Mouse (Mus musculus): Measurements from ENCODE around the gene Nop9. TPM values are rescaled to one million over a fixed set of nuclear protein-coding genes. Genes with fewer than 3 reads are reported as not detected.
A peak's percentile ranks its signal among the peaks of the same experiment; 100 is the strongest.

Gene Nop9
- total and polyA plus RNA-seq, 2 experiments from 2014 or later = 17.3 to 30.4 TPM

GRCm38 (mm10) chr14:55787731-55788130, 42.2 kb downstream of the Nop9 start:
- no peak for DNase-seq (ENCODE audit: low spot score)
- H3K4me1 ChIP-seq (ENCODE audit: insufficient read depth, low read length) = 0 out of 2 replicates have a peak, but pooled peaks cover 2% of the 10 kb centered on the region

GRCm38 (mm10) chr14:55788256-55789050, 43.0 kb downstream of the Nop9 start, which contains the start of gene Ripk3:
Gene Ripk3 (minus strand): TSS chr14:55788865.
- 6% methylated on average over 40 of the region's 40 CpGs for WGBS
- H3K27me3 ChIP-seq (ENCODE audit: insufficient read depth, low read length) = peaks cover 56% of the 10 kb centered on the region
- ATAC-seq (ENCODE audit: low FRiP score) (no peak), DNase-seq (ENCODE audit: low spot score) (no peak)
- H3K4me2 ChIP-seq (ENCODE audit: low read depth, low read length, poor library complexity, severe bottlenecking) = peak within 1 kb of the TSS; percentile 33
- peak within 1 kb of the TSS; percentile 23; the same call in 1 of the 2 replicates for H3K4me3 ChIP-seq (ENCODE audit: low read depth, low read length)
- H3K27ac ChIP-seq (ENCODE audit: low read depth, low read length) = no peak within 1 kb of the TSS
- no peak within 1 kb of the TSS for H3K9ac ChIP-seq (replicated peaks; ENCODE audit: low read length, poor library complexity, severe bottlenecking)
- no peaks in the 10 kb centered on the region for H3K36me3 ChIP-seq (ENCODE audit: insufficient read depth, low read length)
- no peak for TF ChIP-seq CTCF (IDR thresholded peaks at IDR 0.05)
- no peaks in the 10 kb centered on the region for H3K9me3 ChIP-seq (ENCODE audit: low read length)
- H3K4me1 ChIP-seq (ENCODE audit: insufficient read depth, low read length) = 0 out of 2 replicates have a peak, but pooled peaks cover 2% of the 10 kb centered on the region

More at GRCm38 (mm10) chr14:55787731-55788130, 42.2 kb downstream of the Nop9 start:
- ATAC-seq (ENCODE audit: low FRiP score) = no peak
- no peak overlapping the region for H3K9ac ChIP-seq (replicated peaks; ENCODE audit: low read length, poor library complexity, severe bottlenecking)
- peaks cover 61% of the 10 kb centered on the region for H3K27me3 ChIP-seq (ENCODE audit: insufficient read depth, low read length)
- 42% methylated on average over 11 of the region's 11 CpGs for WGBS
- no peak for TF ChIP-seq CTCF (IDR thresholded peaks at IDR 0.05)
- no peaks in the 10 kb centered on the region for H3K9me3 ChIP-seq (ENCODE audit: low read length)
- no peak overlapping the region for H3K27ac ChIP-seq (ENCODE audit: low read depth, low read length)
- H3K36me3 ChIP-seq (ENCODE audit: insufficient read depth, low read length) = no peaks in the 10 kb centered on the region
- no peak overlapping the region for H3K4me3 ChIP-seq (ENCODE audit: low read depth, low read length)
- no peak overlapping the region for H3K4me2 ChIP-seq (ENCODE audit: low read depth, low read length, poor library complexity, severe bottlenecking)

GRCm38 (mm10) chr14:55793461-55793860, 48.0 kb downstream of the Nop9 start:
- WGBS = 85% methylated on average over 2 of the region's 2 CpGs
- Histone ChIP-seq H3K4me2 (ENCODE audit: low read depth, low read length, poor library complexity, severe bottlenecking) (no peak overlapping the region), H3K36me3 (ENCODE audit: insufficient read depth, low read length) (no peaks in the 10 kb centered on the region), H3K27ac (ENCODE audit: low read depth, low read length) (no peak overlapping the region), H3K9ac (replicated peaks; ENCODE audit: low read length, poor library complexity, severe bottlenecking) (no peak overlapping the region), H3K4me3 (ENCODE audit: low read depth, low read length) (no peak overlapping the region), H3K27me3 (ENCODE audit: insufficient read depth, low read length) (peaks cover 15% of the 10 kb centered on the region), H3K9me3 (ENCODE audit: low read length) (no peaks in the 10 kb centered on the region), H3K4me1 (ENCODE audit: insufficient read depth, low read length) (no peaks in the 10 kb centered on the region)
- no peak for TF ChIP-seq CTCF (IDR thresholded peaks at IDR 0.05)
- DNase-seq (ENCODE audit: low spot score) = no peak
- no peak for ATAC-seq (ENCODE audit: low FRiP score)

- no peak for ATAC-seq (ENCODE audit: low FRiP score)
- TF ChIP-seq CTCF (IDR thresholded peaks at IDR 0.05) = no peak
- H3K9ac ChIP-seq (replicated peaks; ENCODE audit: low read length, poor library complexity, severe bottlenecking) = no peak overlapping the region
- DNase-seq (ENCODE audit: low spot score) = no peak
- no peak overlapping the region for H3K27ac ChIP-seq (ENCODE audit: low read depth, low read length)
- H3K4me3 ChIP-seq (ENCODE audit: low read depth, low read length) = no peak overlapping the region
- no peak overlapping the region for H3K4me2 ChIP-seq (ENCODE audit: low read depth, low read length, poor library complexity, severe bottlenecking)
- no peaks in the 10 kb centered on the region for H3K36me3 ChIP-seq (ENCODE audit: insufficient read depth, low read length)
- H3K9me3 ChIP-seq (ENCODE audit: low read length) = no peaks in the 10 kb centered on the region
- no peaks in the 10 kb centered on the region for H3K4me1 ChIP-seq (ENCODE audit: insufficient read depth, low read length)
- peaks cover 10% of the 10 kb centered on the region for H3K27me3 ChIP-seq (ENCODE audit: insufficient read depth, low read length)
- WGBS = 56% methylated on average over 2 of the region's 2 CpGs
These were observed 48.5 kb downstream of the Nop9 start for GRCm38 (mm10) chr14:55793946-55794345.

GRCm38 (mm10) chr14:55795380-55796163, 50.1 kb downstream of the Nop9 start:
- no peaks in the 10 kb centered on the region for H3K9me3 ChIP-seq (ENCODE audit: low read length)
- ATAC-seq (ENCODE audit: low FRiP score) (no peak), DNase-seq (ENCODE audit: low spot score) (no peak)
- no peak overlapping the region for H3K4me2 ChIP-seq (ENCODE audit: low read depth, low read length, poor library complexity, severe bottlenecking)
- H3K4me3 ChIP-seq (ENCODE audit: low read depth, low read length) = no peak overlapping the region
- H3K27me3 ChIP-seq (ENCODE audit: insufficient read depth, low read length) = no peaks in the 10 kb centered on the region
- H3K36me3 ChIP-seq (ENCODE audit: insufficient read depth, low read length) = no peaks in the 10 kb centered on the region
- H3K4me1 ChIP-seq (ENCODE audit: insufficient read depth, low read length) = no peaks in the 10 kb centered on the region
- H3K27ac ChIP-seq (ENCODE audit: low read depth, low read length) = no peak overlapping the region
- H3K9ac ChIP-seq (replicated peaks; ENCODE audit: low read length, poor library complexity, severe bottlenecking) = no peak overlapping the region
- no peak for TF ChIP-seq CTCF (IDR thresholded peaks at IDR 0.05)
- WGBS = 86% methylated on average over 15 of the region's 15 CpGs

Other genes starting within 250 kb of the Nop9 start
Only the 30 nearest of the 35 such genes appear.
- 98.3 and 103 TPM in 2 replicates for gene Dcaf11, start 185.7 kb upstream of the Nop9 start, total RNA-seq (2014; rRNA removed)
- 102 and 114 TPM in 2 replicates for gene Dcaf11, start 185.7 kb upstream of the Nop9 start, polyA plus RNA-seq (2015; fragmentation: Nextera tagmentation; extraction: Ambion mirVana)
- 5.4 TPM in 1 of 2 replicates, not detected in the other for gene A730061H03Rik, start 185.3 kb upstream of the Nop9 start, total RNA-seq (2014; rRNA removed)
- gene A730061H03Rik, start 185.3 kb upstream of the Nop9 start, polyA plus RNA-seq (2015; fragmentation: Nextera tagmentation; extraction: Ambion mirVana) = 0.69 TPM in 1 of 2 replicates, not detected in the other
- gene Fitm1, start 170.1 kb upstream of the Nop9 start, total RNA-seq (2014; rRNA removed) = 0.33 and 0.80 TPM in 2 replicates
- 0.16 and 0.17 TPM in 2 replicates for gene Fitm1, start 170.1 kb upstream of the Nop9 start, polyA plus RNA-seq (2015; fragmentation: Nextera tagmentation; extraction: Ambion mirVana)
- 119 and 147 TPM in 2 replicates for gene Psme1, start 167.6 kb upstream of the Nop9 start, total RNA-seq (2014; rRNA removed)
- 268 and 288 TPM in 2 replicates for gene Psme1, start 167.6 kb upstream of the Nop9 start, polyA plus RNA-seq (2015; fragmentation: Nextera tagmentation; extraction: Ambion mirVana)
- 36.3 and 38.9 TPM in 2 replicates for gene Emc9, start 160.4 kb upstream of the Nop9 start, total RNA-seq (2014; rRNA removed)
- gene Emc9, start 160.4 kb upstream of the Nop9 start, polyA plus RNA-seq (2015; fragmentation: Nextera tagmentation; extraction: Ambion mirVana) = 74.3 and 78.8 TPM in 2 replicates
- 62.8 and 69.6 TPM in 2 replicates for gene Psme2, start 154.6 kb upstream of the Nop9 start, total RNA-seq (2014; rRNA removed)
- gene Psme2, start 154.6 kb upstream of the Nop9 start, polyA plus RNA-seq (2015; fragmentation: Nextera tagmentation; extraction: Ambion mirVana) = 157 and 184 TPM in 2 replicates
- 19.8 and 26.7 TPM in 2 replicates for gene Rnf31, start 154.0 kb upstream of the Nop9 start, total RNA-seq (2014; rRNA removed)
- 20.4 and 23.0 TPM in 2 replicates for gene Rnf31, start 154.0 kb upstream of the Nop9 start, polyA plus RNA-seq (2015; fragmentation: Nextera tagmentation; extraction: Ambion mirVana)
- gene Irf9, start 142.1 kb upstream of the Nop9 start, total RNA-seq (2014; rRNA removed) = 17.1 and 18.2 TPM in 2 replicates
- gene Irf9, start 142.1 kb upstream of the Nop9 start, polyA plus RNA-seq (2015; fragmentation: Nextera tagmentation; extraction: Ambion mirVana) = 7.4 and 8.3 TPM in 2 replicates
- 6.0 and 11.1 TPM in 2 replicates for gene Rec8, start 127.7 kb upstream of the Nop9 start, total RNA-seq (2014; rRNA removed)
- gene Rec8, start 127.7 kb upstream of the Nop9 start, polyA plus RNA-seq (2015; fragmentation: Nextera tagmentation; extraction: Ambion mirVana) = 7.6 and 8.7 TPM in 2 replicates
- gene Ipo4, start 109.7 kb upstream of the Nop9 start, total RNA-seq (2014; rRNA removed) = 109 and 122 TPM in 2 replicates
- 104 and 112 TPM in 2 replicates for gene Ipo4, start 109.7 kb upstream of the Nop9 start, polyA plus RNA-seq (2015; fragmentation: Nextera tagmentation; extraction: Ambion mirVana)
- 6.3 and 6.7 TPM in 2 replicates for gene Gm49378, start 107.8 kb upstream of the Nop9 start, total RNA-seq (2014; rRNA removed)
- gene Gm49378, start 107.8 kb upstream of the Nop9 start, polyA plus RNA-seq (2015; fragmentation: Nextera tagmentation; extraction: Ambion mirVana) = 2.3 and 2.8 TPM in 2 replicates
- 47.7 and 60.3 TPM in 2 replicates for gene Tm9sf1, start 101.9 kb upstream of the Nop9 start, total RNA-seq (2014; rRNA removed)
- gene Tm9sf1, start 101.9 kb upstream of the Nop9 start, polyA plus RNA-seq (2015; fragmentation: Nextera tagmentation; extraction: Ambion mirVana) = 48.2 and 54.3 TPM in 2 replicates
- gene Tssk4, start 95.5 kb upstream of the Nop9 start, total RNA-seq (2014; rRNA removed) = 0.14 and 0.16 TPM in 2 replicates
- gene Tssk4, start 95.5 kb upstream of the Nop9 start, polyA plus RNA-seq (2015; fragmentation: Nextera tagmentation; extraction: Ambion mirVana) = 0.28 and 0.36 TPM in 2 replicates
- 46.7 and 53.7 TPM in 2 replicates for gene Mdp1, start 85.2 kb upstream of the Nop9 start, total RNA-seq (2014; rRNA removed)
- 77.9 and 82.2 TPM in 2 replicates for gene Mdp1, start 85.2 kb upstream of the Nop9 start, polyA plus RNA-seq (2015; fragmentation: Nextera tagmentation; extraction: Ambion mirVana)
- 19.9 and 24.4 TPM in 2 replicates for gene Gmpr2, start 73.8 kb upstream of the Nop9 start, total RNA-seq (2014; rRNA removed)
- 35.5 and 36.7 TPM in 2 replicates for gene Gmpr2, start 73.8 kb upstream of the Nop9 start, polyA plus RNA-seq (2015; fragmentation: Nextera tagmentation; extraction: Ambion mirVana)
- gene Nedd8, start 73.6 kb upstream of the Nop9 start, total RNA-seq (2014; rRNA removed) = 129 and 133 TPM in 2 replicates
- 569 and 590 TPM in 2 replicates for gene Nedd8, start 73.6 kb upstream of the Nop9 start, polyA plus RNA-seq (2015; fragmentation: Nextera tagmentation; extraction: Ambion mirVana)
- gene Tinf2, start 63.9 kb upstream of the Nop9 start, total RNA-seq (2014; rRNA removed) = 14.6 and 15.7 TPM in 2 replicates
- gene Tinf2, start 63.9 kb upstream of the Nop9 start, polyA plus RNA-seq (2015; fragmentation: Nextera tagmentation; extraction: Ambion mirVana) = 19.9 and 23.6 TPM in 2 replicates
- gene Tgm1, start 31.8 kb upstream of the Nop9 start, total RNA-seq (2014; rRNA removed) = 0.16 and 0.38 TPM in 2 replicates
- gene Tgm1, start 31.8 kb upstream of the Nop9 start, polyA plus RNA-seq (2015; fragmentation: Nextera tagmentation; extraction: Ambion mirVana) = 0.14 and 0.18 TPM in 2 replicates
- gene Rabggta, start 23.4 kb upstream of the Nop9 start, total RNA-seq (2014; rRNA removed) = 75.1 and 94.5 TPM in 2 replicates
- gene Rabggta, start 23.4 kb upstream of the Nop9 start, polyA plus RNA-seq (2015; fragmentation: Nextera tagmentation; extraction: Ambion mirVana) = 61.9 and 62.6 TPM in 2 replicates
- 75.1 and 94.0 TPM in 2 replicates for gene Dhrs1, start within 50 bp of the Nop9 start, total RNA-seq (2014; rRNA removed)
- gene Dhrs1, start within 50 bp of the Nop9 start, polyA plus RNA-seq (2015; fragmentation: Nextera tagmentation; extraction: Ambion mirVana) = 72.0 and 73.3 TPM in 2 replicates
- 0.66 and 2.6 TPM in 2 replicates for gene Cideb, start 12.8 kb downstream of the Nop9 start, total RNA-seq (2014; rRNA removed)
- 0.25 and 1.1 TPM in 2 replicates for gene Cideb, start 12.8 kb downstream of the Nop9 start, polyA plus RNA-seq (2015; fragmentation: Nextera tagmentation; extraction: Ambion mirVana)
- 0.38 and 1.6 TPM in 2 replicates for gene Ltb4r2, start 15.7 kb downstream of the Nop9 start, total RNA-seq (2014; rRNA removed)
- gene Ltb4r2, start 15.7 kb downstream of the Nop9 start, polyA plus RNA-seq (2015; fragmentation: Nextera tagmentation; extraction: Ambion mirVana) = 0.43 and 0.60 TPM in 2 replicates
- 0.88 and 1.8 TPM in 2 replicates for gene Ltb4r1, start 20.3 kb downstream of the Nop9 start, total RNA-seq (2014; rRNA removed)
- 0.94 and 1.1 TPM in 2 replicates for gene Ltb4r1, start 20.3 kb downstream of the Nop9 start, polyA plus RNA-seq (2015; fragmentation: Nextera tagmentation; extraction: Ambion mirVana)
- gene Adcy4, start 38.4 kb downstream of the Nop9 start, total RNA-seq (2014; rRNA removed) = 3.6 and 4.0 TPM in 2 replicates
- 1.7 TPM in 2 replicates for gene Adcy4, start 38.4 kb downstream of the Nop9 start, polyA plus RNA-seq (2015; fragmentation: Nextera tagmentation; extraction: Ambion mirVana)
- gene Ripk3, start 43.2 kb downstream of the Nop9 start, total RNA-seq (2014; rRNA removed) = 0.27 TPM in 1 of 2 replicates, not detected in the other
- 1.3 and 3.0 TPM in 2 replicates for gene Ripk3, start 43.2 kb downstream of the Nop9 start, polyA plus RNA-seq (2015; fragmentation: Nextera tagmentation; extraction: Ambion mirVana)
- 9.6 and 12.9 TPM in 2 replicates for gene Nfatc4, start 77.5 kb downstream of the Nop9 start, total RNA-seq (2014; rRNA removed)
- 4.2 and 5.2 TPM in 2 replicates for gene Nfatc4, start 77.5 kb downstream of the Nop9 start, polyA plus RNA-seq (2015; fragmentation: Nextera tagmentation; extraction: Ambion mirVana)
- 36.4 and 42.0 TPM in 2 replicates for gene Nynrin, start 108.3 kb downstream of the Nop9 start, total RNA-seq (2014; rRNA removed)
- gene Nynrin, start 108.3 kb downstream of the Nop9 start, polyA plus RNA-seq (2015; fragmentation: Nextera tagmentation; extraction: Ambion mirVana) = 6.8 and 7.2 TPM in 2 replicates
- 0.66 and 1.8 TPM in 2 replicates for gene Cbln3, start 138.7 kb downstream of the Nop9 start, total RNA-seq (2014; rRNA removed)
- gene Cbln3, start 138.7 kb downstream of the Nop9 start, polyA plus RNA-seq (2015; fragmentation: Nextera tagmentation; extraction: Ambion mirVana) = 0.43 and 0.54 TPM in 2 replicates
- 14.2 and 19.9 TPM in 2 replicates for gene Khnyn, start 139.3 kb downstream of the Nop9 start, total RNA-seq (2014; rRNA removed)
- 6.3 and 6.5 TPM in 2 replicates for gene Khnyn, start 139.3 kb downstream of the Nop9 start, polyA plus RNA-seq (2015; fragmentation: Nextera tagmentation; extraction: Ambion mirVana)
- 143 and 146 TPM in 2 replicates for gene Sdr39u1, start 154.6 kb downstream of the Nop9 start, total RNA-seq (2014; rRNA removed)
- gene Sdr39u1, start 154.6 kb downstream of the Nop9 start, polyA plus RNA-seq (2015; fragmentation: Nextera tagmentation; extraction: Ambion mirVana) = 131 and 162 TPM in 2 replicates